Mouse (Mus musculus) frontal cortex, adult 2 months (tissue): ENCODE data around the gene 1110059E24Rik. TPM values are rescaled to one million over a fixed set of nuclear protein-coding genes. Genes with fewer than 3 reads are reported as not detected.

Experiments used
- DNase-seq, 2 experiments: peaks; one replicate each; pipeline ENCODE4 v3.0.0; 2022; ENCODE audit warnings: low spot score in 1 of 2; ENCODE audit errors: extremely low spot score in 1 of 2
- polyA plus RNA-seq: library from polyadenylated mRNA; depleted of rRNA; stranded (reverse); fragments of >200 nt; gene quantifications from 2 replicates; pipeline ENCODE4 v1.2.3, GENCODE M21; 2012

1110059E24Rik gene
- polyA plus RNA-seq, 1 experiment, result 29.6 TPM

GRCm38 (mm10) chr19:21581404-21581803, 71.4 kb downstream of the 1110059E24Rik start:
- no peak for DNase-seq

DNA sequence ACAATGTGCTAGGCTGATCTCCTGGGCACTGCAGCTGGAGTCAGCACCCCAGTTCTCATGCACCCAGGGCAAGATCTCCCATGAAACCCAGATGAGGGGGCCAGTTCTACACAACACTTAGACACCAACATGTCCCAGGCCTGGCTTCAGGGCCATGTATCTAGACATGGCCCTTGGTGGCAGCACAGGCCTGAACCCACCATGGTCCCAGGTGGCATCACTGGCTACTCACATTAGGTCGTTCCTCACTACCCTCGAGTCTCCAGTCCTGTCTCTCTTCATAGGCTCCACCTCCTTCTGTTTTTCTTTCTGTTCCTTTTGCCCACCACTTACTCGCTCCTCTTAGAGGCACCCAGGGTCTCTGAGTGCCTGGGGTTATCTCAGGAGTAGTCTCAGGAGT, 72.9 kb downstream of the 1110059E24Rik start:
- no peak for DNase-seq

DNA sequence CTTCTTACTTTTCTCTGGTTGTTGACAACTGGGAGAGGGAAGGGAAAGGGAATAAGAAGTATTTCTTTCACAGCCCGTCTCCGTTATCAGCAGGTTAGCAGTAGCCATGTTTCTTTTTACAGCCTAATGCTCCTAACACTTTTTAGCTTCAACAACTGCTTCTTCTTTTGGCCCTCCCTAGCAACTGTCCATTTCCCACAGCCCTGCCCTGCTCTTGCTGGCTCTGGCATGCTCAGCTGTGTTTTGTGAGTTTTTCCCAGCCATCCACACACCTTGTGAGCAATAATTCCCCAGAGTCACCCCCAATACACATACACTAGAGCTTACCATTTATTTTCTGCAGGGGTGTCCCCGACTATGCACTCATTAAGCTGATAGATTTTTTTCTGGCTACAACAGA, 75.3 kb downstream of the 1110059E24Rik start:
- no peak for DNase-seq

- DNase-seq, result no peak
Observed at GRCm38 (mm10) chr19:21571986-21572385, 80.8 kb downstream of the 1110059E24Rik start.

DNA sequence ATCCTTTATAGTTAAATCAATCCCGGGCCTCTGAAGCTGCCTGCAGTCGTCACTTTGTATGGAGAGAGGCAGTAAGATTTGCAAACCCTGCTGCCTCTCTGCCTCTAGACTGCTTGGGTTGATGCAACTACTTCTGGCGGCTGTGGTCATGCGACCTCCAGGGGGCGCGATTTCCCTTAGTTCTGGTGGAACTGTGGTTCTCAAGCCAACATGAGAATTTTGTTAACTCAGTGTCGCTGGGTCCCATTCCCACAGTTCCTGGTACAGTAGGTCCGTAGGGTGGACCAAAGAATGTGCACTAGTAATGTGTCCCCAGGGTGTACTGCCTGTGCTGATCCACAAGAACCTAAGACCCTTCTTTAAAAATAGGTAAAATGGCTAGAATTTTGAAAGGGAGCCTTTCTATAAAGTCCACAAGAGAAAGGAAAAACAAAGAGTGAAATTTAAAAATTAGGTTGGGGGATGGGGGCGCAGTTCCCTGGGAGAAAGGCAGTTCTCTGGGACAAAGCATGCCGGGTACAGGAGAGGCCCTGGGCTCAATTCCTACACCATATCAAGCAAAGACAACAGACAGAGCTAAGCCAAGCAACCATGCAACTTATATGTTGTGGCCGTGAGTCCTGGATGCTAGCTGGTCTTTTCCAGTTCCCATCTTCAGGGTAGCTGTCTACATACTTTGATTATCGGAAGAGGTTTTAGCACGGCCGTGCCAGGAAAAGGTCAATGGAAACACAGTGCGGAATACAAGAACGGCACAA, 81.4 kb downstream of the 1110059E24Rik start:
- peak; percentile 50 to 91 for DNase-seq

DNA sequence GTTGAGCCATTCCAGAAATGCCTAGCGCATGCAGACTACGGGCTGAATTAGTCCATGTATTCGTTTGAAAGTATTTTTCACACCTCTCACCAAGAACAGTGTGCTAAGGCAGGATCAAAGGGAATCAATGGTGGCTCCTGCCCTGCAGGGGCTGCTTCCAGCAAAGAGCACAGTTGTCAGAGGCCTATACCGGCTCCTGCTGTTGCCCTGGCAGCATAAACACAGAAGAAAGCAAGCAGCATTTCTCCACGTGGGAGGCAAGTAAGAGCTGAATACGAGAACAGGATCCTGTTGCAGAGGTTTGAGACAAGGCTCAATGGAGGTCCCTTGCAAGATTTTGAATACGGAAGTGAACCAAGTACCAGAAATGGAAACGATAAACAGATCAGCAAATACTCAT, 82.0 kb downstream of the 1110059E24Rik start:
- peak; percentile 5 to 32 for DNase-seq

DNA sequence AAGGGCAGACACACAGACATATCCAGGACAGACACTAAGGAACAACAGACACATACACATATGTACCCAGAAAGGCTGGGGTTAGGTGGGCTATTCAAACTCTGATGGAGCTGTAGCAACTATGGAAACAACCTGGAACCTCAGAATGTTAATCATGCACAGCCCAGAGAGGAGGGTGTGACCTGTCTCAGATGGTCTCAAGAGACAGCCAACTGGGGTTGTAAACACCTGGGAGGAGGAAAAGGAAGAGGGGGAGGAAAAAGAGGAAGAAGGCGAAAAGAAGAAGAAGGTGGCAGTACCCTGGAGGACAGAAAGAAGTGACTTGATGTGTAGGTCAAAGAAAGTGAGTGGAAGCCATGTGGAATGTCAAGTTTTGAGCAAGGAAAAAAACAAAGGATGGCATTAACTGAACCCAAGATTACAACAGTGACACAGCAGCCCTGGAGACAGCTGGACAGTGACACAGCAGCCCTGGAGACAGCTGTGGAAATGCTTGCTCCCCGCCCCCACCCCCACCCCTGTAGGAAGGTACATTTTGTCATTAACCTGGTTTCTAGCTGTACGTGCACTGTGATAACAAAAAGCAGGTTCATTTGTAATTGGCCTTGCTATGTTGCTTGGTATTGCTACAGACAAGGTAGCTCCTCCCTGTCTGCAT, 84.1 kb downstream of the 1110059E24Rik start:
- DNase-seq, result no peak

GRCm38 (mm10) chr19:21567933-21568332, 84.8 kb downstream of the 1110059E24Rik start:
- DNase-seq, result no peak

- DNase-seq, result no peak
Observed at GRCm38 (mm10) chr19:21566484-21566883, 86.3 kb downstream of the 1110059E24Rik start.

- DNase-seq, result no peak
Observed at GRCm38 (mm10) chr19:21564461-21564797, 88.3 kb downstream of the 1110059E24Rik start.

DNA sequence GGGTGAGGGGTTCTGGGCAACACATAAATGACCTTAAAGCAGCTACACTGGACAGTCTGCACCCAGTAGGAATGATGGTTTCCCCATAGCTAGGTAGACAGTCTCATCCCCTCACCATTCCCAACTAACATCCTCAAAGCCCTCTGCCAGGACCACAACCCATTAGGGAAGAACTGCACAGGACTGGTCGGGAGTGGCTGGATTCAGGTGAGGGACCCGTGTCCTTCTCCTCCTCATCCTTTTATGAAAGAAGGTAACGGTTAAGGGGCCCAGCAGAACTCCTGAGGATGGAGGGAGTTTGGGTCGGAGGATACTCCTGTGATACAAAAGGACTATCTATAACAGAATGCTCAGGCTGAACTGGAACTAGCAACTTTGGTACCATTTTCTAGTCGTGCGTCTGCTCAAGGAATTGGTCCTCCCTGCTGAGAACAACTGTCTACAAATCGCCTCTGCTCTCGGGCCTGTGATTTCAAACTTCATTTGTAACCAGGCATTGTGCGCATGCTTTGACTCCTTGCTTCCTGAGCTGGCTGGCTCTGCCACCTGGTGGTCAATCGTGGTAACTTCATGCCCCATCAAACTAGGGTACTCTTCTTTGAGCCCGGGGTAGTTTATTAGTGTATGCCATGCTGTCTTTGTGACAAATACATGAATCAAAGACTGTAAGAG, 88.9 kb downstream of the 1110059E24Rik start:
- peak; percentile 71 to 93 for DNase-seq

- no peak for DNase-seq
Observed at GRCm38 (mm10) chr19:21562996-21563395, 89.8 kb downstream of the 1110059E24Rik start.

DNA sequence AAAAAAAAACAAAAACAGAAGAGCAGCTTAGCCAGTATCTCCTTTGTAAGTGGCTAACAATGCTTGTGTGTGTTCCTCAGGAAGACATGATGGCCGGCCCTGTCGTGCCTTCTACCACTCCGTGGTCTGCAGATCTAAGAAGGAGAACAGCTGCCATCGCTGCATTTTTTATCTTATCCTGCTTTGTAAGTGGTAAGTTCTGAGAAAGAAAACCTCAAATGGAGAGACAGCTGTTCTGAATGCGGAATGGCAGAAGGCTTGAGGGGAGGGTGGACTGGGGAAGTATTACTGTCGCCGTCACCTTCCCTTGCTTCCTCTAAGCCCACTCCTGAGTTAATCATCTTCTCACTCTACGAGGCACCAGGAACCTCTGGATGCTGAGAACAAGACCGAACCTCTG, 100.0 kb downstream of the 1110059E24Rik start:
- DNase-seq, result no peak

- no peak for DNase-seq
Observed at GRCm38 (mm10) chr19:21551921-21552536, 100.7 kb downstream of the 1110059E24Rik start.

- no peak for DNase-seq
Observed at GRCm38 (mm10) chr19:21549713-21550112, 103.1 kb downstream of the 1110059E24Rik start.

DNA sequence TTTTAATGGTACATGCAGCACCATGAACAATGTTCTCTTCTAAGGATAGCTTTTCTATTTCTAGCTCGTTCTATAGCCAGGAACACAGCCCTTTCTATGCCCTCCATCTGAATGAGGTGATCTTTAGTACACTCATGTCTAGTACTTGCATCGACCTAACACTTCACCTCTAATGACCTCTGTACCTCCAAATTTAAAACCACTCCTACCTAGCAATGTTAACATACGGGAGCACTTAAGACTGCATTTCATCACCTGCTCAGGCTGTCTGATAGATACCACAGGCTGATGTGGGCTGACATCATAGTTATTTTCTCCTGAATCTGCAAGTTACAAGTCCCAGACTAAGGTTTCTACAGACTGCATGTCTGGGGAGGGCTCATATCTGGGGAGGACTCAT, 103.8 kb downstream of the 1110059E24Rik start:
- DNase-seq, result no peak

GRCm38 (mm10) chr19:21537125-21537524, 115.7 kb downstream of the 1110059E24Rik start:
- no peak for DNase-seq
